Mouse (Mus musculus): ENCODE measurements at regions not wholly inside any gene's neighbourhood (a gene's known extent, or its start where the extent isn't known, plus 50 kb on each side); places are given as distances from the start of the nearest gene placed in this dataset.

DNA sequence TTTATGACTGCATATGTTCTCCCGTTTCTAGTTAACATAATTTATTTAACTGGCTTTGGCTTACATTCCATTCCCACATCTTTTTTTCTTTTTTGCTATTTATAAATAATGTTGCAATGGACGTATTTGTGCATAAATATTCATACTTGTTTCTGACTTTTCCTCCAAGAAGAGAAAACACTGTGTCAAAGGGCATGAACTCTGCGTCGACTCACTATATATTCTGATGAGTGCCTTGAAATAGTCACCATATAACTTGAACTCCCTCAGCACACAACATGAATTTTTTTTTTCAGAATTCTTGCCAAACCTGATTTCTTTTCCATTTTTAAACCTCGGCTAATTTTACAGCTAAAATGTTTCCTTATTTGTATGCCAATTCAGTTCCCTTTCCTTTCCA lies 249.4 kb upstream of the Dynlrb2 start:
- no peak for ATAC-seq (replicated peaks; ENCODE audit: insufficient number of reproducible peaks, low FRiP score, low TSS enrichment, poor library complexity, severe bottlenecking)

DNA sequence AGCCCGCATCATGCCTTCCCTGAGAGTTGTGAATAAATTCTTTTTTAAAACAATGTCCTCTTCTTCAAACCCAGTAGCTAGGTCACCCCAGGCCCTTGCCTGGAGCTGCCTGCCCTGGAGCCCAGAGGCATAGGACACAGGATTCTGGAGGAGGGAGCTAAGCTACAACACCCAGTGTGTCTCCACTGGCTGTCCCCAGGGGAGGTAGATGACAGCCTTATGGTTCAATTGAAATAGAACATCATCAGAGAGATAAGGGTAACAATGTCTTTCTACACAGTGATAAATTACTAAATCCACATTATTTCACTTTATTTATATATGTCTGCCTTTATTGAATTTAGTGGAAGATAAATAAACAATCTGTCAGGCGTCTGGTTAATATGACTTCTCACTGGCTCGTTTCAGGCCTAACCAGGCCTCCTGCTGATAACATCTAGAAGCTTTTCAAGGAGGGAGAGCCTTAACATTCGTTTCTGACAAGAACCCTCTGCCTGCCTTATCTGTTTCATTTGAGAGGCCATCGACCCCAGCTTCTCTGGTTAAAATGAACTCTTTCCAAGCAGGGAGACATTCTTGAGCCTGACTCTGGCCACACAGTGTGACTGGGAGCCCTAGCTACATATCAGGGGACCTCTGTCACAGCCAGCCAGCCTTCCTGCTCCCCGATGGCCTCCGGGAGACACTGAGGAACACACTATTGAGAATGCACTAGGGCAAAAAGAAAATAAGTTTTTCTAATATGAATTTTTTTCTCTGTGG lies 252.1 kb upstream of the Dynlrb2 start:
- ATAC-seq (replicated peaks; ENCODE audit: insufficient number of reproducible peaks, low FRiP score, low TSS enrichment, poor library complexity, severe bottlenecking): no peak

- ATAC-seq (replicated peaks; ENCODE audit: insufficient number of reproducible peaks, low FRiP score, low TSS enrichment, poor library complexity, severe bottlenecking): no peak
Measured at GRCm38 (mm10) chr8:116248398-116248797, 256.4 kb upstream of the Dynlrb2 start.

- ATAC-seq (replicated peaks; ENCODE audit: insufficient number of reproducible peaks, low FRiP score, low TSS enrichment, poor library complexity, severe bottlenecking): no peak
Measured at GRCm38 (mm10) chr8:116243493-116243892, 261.3 kb upstream of the Dynlrb2 start.

- ATAC-seq (replicated peaks; ENCODE audit: insufficient number of reproducible peaks, low FRiP score, low TSS enrichment, poor library complexity, severe bottlenecking): no peak
Measured at GRCm38 (mm10) chr8:116242972-116243371, 261.8 kb upstream of the Dynlrb2 start.

- ATAC-seq (replicated peaks; ENCODE audit: insufficient number of reproducible peaks, low FRiP score, low TSS enrichment, poor library complexity, severe bottlenecking): no peak
Measured at GRCm38 (mm10) chr8:116241987-116242242, 262.9 kb upstream of the Dynlrb2 start.

DNA sequence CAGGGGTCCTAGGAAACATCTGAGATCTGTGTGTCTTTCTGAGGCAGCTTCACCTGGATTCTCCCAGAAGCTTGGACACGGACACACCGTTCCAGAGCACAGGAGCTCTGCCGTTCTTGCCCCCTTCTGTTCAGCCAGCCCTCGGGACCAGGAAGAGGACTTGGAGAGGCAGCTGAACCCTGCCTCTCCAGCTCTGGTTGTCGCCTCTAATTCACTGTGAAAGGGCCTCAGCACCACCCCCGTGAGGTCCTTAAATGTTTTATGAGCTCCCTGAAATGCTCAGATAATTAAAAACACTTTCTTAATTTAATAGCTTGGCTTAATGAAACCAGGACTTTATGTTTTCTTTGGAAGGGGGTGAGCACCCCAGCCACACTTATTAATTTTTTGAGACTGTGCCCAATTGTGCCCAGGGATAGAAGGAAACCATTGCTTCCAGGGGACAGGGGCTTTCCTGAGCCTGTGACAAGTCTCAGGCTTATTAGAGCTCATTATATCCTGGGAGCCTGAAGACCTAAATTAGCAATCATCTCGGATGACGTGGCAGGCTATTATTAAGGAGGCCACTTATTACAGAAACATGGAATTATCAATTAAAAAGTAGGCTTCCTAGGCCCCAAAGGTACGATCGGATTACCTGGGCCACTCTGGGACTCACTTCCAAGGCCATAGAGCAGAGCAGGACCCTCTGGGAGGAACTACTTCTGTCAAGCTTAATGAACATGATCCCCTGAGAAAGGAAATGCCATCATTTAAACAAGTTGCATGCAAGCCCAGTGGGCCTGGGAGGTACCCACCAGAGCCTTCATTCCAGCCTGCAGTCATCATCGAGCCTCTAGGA lies 263.4 kb upstream of the Dynlrb2 start:
- ATAC-seq (replicated peaks; ENCODE audit: insufficient number of reproducible peaks, low FRiP score, low TSS enrichment, poor library complexity, severe bottlenecking): no peak

DNA sequence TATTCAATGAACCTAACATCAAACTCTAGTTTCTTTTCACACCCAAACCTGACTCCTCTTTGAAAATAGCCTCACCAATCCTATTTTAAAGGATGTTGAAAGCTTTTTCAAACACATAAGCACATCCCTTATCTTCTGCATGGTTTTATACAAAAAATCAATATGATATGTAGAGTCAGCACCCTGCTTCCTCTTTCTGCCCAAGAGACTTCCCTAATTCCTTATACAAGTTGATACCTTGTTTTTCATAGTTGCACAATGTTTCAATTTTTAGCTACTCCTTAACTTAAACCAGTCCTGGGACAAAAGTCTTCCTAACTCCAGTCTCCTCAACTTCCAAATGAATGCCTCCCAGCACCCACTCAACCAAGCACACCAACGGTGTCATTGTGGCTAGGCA lies 266.1 kb upstream of the Dynlrb2 start:
- no peak for ATAC-seq (replicated peaks; ENCODE audit: insufficient number of reproducible peaks, low FRiP score, low TSS enrichment, poor library complexity, severe bottlenecking)

GRCm38 (mm10) chr8:116237561-116238100 lies 267.1 kb upstream of the Dynlrb2 start:
- ATAC-seq (replicated peaks; ENCODE audit: insufficient number of reproducible peaks, low FRiP score, low TSS enrichment, poor library complexity, severe bottlenecking): no peak

DNA sequence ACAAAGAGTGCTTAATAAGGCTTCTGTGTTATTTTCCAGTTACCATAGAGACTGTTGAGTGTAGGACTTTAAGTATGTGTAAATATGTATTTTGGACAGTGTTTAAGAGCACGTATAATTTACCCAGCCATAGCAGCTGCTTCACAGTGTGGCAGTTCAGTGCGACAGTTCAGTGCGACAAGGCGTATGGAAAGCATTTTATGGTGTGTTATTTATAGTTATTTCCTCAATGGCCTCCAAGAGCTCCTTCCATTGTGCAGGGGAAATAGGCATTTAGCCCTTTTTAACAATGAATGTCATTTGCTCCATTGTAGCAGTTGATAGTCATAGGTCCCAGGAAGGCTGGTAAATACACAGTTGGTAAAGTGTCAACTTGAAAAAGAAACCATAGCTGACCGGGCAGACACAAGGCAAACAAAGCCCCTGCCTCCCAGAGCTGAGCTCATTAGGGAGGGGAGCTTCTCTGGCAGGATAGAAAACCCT lies 275.1 kb upstream of the Dynlrb2 start:
- no peak for ATAC-seq (replicated peaks; ENCODE audit: insufficient number of reproducible peaks, low FRiP score, low TSS enrichment, poor library complexity, severe bottlenecking)

DNA sequence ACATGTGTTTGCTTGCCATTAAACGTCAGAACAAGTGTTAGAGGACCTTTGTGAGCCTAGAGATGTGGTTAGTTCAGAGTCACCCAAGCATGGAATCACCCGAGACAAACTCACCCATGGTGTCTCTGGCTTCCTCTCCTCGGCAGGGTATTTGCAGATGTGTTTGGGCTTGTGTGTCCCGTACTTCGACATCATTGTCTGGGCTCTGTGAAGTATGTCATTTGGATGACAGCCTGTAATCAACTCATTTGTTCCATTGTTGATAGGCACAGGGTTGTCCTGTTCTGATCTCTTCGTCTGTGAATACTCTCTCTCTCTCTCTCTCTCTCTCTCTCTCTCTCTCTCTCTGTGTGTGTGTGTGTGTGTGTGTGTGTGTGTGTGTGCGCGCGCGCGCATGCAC lies 277.8 kb upstream of the Dynlrb2 start:
- no peak for ATAC-seq (replicated peaks; ENCODE audit: insufficient number of reproducible peaks, low FRiP score, low TSS enrichment, poor library complexity, severe bottlenecking)

GRCm38 (mm10) chr8:116223235-116223634 lies 281.5 kb upstream of the Dynlrb2 start:
- no peak for ATAC-seq (replicated peaks; ENCODE audit: insufficient number of reproducible peaks, low FRiP score, low TSS enrichment, poor library complexity, severe bottlenecking)

GRCm38 (mm10) chr8:116215909-116216308 lies 288.9 kb upstream of the Dynlrb2 start:
- ATAC-seq (replicated peaks; ENCODE audit: insufficient number of reproducible peaks, low FRiP score, low TSS enrichment, poor library complexity, severe bottlenecking): no peak

DNA sequence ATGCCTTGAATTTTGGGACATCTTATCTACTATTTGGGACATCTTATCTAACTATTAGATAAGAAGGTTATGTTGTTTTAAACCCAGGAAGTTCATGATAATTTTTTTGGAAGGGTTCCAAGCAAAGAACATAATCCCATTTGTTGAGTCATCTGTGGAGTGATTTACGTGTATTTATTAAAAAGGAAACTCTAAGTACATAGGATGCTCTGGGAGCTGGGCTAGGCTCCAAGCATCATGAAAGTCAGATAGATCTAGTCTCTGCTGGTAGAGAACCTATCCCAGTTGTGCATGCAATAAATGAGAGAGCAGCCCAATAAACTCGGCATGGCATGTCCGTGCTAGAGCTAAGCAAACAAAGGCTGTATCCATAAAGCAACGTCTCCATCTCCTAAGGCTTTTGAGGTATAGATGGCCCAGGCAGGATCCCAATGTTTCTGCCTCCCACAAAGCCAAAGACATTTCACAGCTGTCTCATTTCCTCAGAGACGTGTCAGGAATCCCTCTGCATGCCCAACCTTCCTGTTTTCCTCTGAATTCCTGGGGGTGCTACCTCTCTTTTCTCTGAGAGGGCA lies 289.4 kb upstream of the Dynlrb2 start:
- ATAC-seq (replicated peaks; ENCODE audit: insufficient number of reproducible peaks, low FRiP score, low TSS enrichment, poor library complexity, severe bottlenecking): no peak

DNA sequence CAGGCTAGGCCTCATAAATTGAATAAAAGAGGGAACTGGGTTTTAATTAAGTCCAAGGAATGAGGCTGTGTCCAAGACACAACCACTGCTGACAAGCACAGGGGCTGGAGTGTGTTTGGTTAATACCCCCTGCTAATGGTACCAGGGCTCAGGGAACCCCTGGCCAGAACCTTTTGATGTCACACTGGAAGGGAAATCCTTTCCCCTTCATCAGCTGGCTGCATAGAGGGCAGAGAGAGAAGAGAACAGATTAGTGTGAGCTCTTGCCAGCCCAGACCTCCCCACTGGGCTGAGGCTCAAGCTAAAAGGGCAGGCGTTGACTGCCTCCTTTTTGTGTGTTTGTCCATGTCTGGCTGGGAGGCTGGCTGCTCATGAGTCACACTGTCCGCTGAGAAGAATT lies 301.1 kb upstream of the Dynlrb2 start:
- ATAC-seq (replicated peaks; ENCODE audit: insufficient number of reproducible peaks, low FRiP score, low TSS enrichment, poor library complexity, severe bottlenecking): no peak

DNA sequence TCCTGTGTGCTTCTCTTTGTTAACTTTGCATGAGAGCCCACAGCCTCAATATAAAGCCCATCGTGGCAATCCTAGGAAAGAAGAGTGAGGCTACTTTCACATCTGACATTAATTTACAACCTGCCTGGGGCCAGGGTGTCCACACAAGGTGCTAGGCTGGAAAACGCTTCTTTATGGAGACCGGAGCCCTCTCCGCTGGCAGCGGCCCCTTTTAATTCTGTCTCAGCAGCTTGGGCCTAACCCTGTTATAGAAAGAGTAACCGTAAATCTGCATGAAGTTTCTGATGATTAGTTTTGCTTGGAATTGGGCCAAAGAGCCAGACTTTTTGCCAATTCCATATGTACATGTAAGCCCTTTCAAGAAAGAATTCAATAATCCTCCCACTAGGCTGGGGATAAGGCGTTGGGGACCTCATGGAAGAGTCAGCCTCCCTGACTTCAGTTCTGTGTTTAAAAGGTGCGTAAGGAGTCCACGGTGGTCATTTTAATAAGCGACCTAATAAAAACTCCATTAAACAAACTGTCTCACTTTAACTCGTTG lies 304.2 kb upstream of the Dynlrb2 start:
- ATAC-seq (replicated peaks; ENCODE audit: insufficient number of reproducible peaks, low FRiP score, low TSS enrichment, poor library complexity, severe bottlenecking): no peak

- no peak for ATAC-seq (replicated peaks; ENCODE audit: insufficient number of reproducible peaks, low FRiP score, low TSS enrichment, poor library complexity, severe bottlenecking)
Measured at GRCm38 (mm10) chr8:116196623-116197184, 308.1 kb upstream of the Dynlrb2 start.

- no peak for ATAC-seq (replicated peaks; ENCODE audit: insufficient number of reproducible peaks, low FRiP score, low TSS enrichment, poor library complexity, severe bottlenecking)
Measured at GRCm38 (mm10) chr8:116192096-116192495, 312.7 kb upstream of the Dynlrb2 start.

GRCm38 (mm10) chr8:116185206-116185605 lies 319.6 kb upstream of the Dynlrb2 start:
- no peak for ATAC-seq (replicated peaks; ENCODE audit: insufficient number of reproducible peaks, low FRiP score, low TSS enrichment, poor library complexity, severe bottlenecking)
